Mouse (Mus musculus): ENCODE measurements around the gene AI661453.
A peak's percentile ranks its signal among the peaks of the same experiment; 100 is the strongest.
"Not testable (repeated sequence)": the region's sequence is repeated elsewhere in the genome, so short reads cannot be mapped to it uniquely, and the experiment has no call there.

The AI661453 gene

DNA sequence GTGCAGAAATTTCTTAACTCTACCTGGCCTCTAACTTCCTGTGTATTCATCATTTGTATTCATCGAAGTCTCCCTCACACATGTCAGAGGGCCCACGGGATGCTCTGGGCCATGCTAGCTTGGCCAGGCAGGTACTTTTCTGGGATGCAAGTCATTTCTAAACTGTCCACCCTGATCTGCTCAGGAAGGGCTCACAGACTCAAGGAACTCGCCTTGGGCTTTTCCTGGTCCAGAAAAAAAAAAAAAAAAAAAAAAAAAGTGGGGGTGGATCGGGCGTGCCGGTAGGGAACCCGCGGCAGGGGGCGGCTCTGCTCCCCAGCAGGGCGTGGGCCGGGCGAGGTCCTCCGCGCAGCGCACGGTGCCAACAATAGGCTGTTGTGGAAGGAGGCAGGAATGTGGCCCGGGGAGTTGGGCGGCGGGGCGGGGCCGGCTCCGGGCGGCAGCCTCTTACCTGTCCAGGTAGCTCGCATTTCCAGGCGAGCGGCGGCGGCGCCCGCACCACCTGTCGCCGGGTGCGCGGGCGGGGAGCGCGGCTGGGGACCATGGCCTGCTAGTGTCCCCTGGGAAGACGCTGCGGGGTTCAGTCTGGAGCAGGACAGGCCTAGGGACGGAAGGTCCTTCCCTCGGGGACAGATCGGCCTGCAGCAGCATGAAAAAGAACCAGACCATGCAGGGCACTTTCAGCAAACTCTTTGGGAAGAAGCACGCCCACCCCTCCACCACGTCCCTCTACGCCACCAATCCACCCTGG, at the start of gene AI661453:
Gene AI661453 (plus strand): TSS at position 460 of the 751 bp plus-strand sequence.
- DNase-seq = peak in 1 of 2 experiments; percentile 18

GRCm38 (mm10) chr17:47386649-47387048, 49.8 kb upstream of the AI661453 start:
- DNase-seq = peak; percentile 70 to 80

DNA sequence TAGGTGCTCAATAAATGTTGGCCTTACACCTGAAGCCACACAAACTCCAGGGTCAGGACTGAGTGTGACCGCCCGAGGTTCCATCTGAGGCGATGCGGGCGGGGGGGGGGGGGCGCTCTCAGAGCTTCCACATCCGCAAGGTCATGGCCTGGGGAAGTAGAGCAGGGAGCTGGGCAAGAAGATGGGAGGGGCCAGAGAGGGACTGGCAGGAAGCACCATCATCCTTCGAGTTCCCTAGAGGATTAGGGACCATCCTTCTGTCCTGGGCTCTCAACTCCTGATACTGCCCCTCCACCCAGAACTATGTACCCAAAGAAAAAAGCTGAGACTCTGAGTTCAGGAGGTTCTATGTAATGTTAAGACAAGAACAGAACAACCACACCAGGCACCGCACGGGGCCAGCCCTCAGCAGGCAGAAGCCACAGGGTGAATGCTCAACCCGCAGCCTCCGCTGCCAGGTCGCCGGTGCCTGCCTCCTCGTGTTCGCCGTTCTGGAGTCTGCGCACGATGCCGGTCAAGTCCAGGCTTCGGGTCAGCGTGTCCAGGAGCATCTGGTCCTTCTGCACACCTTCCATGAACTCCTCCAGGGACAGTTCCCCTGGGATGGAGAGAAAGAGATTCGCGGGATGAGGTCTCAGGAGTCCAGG, 42.1 kb upstream of the AI661453 start:
- DNase-seq = no peak

GRCm38 (mm10) chr17:47395376-47395913, 41.0 kb upstream of the AI661453 start:
- peak; percentile 52 to 57 for DNase-seq

GRCm38 (mm10) chr17:47399091-47399490, 37.3 kb upstream of the AI661453 start:
- no peak for DNase-seq

DNA sequence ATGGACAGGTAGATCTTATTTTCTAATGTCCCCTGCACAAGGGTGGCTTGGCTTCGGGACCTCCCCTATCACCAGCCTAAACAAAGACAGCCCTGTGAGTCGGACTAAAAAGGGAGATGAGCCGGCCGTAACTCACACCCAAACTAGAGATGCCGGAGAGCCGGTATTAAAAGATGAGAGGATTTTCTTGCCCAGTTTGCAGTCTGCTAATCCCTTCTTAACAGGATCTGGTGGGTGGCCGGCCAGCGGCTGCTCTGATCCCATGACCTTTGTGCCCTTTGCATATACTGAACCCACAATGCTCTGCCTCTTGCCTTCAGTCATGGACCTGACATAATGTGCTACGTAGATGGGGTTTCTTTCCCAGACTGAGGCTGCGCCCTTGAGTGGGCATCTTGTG, 36.0 kb upstream of the AI661453 start, which contains the start of gene Guca1a:
Gene Guca1a (minus strand): TSS at position 134 of the 400 bp plus-strand sequence.
- no peak for DNase-seq

- no peak for DNase-seq
Measured at GRCm38 (mm10) chr17:47407717-47408557, 28.5 kb upstream of the AI661453 start.

- DNase-seq = peak; percentile 80 to 87
Measured at GRCm38 (mm10) chr17:47408558-47408898, 27.9 kb upstream of the AI661453 start.

DNA sequence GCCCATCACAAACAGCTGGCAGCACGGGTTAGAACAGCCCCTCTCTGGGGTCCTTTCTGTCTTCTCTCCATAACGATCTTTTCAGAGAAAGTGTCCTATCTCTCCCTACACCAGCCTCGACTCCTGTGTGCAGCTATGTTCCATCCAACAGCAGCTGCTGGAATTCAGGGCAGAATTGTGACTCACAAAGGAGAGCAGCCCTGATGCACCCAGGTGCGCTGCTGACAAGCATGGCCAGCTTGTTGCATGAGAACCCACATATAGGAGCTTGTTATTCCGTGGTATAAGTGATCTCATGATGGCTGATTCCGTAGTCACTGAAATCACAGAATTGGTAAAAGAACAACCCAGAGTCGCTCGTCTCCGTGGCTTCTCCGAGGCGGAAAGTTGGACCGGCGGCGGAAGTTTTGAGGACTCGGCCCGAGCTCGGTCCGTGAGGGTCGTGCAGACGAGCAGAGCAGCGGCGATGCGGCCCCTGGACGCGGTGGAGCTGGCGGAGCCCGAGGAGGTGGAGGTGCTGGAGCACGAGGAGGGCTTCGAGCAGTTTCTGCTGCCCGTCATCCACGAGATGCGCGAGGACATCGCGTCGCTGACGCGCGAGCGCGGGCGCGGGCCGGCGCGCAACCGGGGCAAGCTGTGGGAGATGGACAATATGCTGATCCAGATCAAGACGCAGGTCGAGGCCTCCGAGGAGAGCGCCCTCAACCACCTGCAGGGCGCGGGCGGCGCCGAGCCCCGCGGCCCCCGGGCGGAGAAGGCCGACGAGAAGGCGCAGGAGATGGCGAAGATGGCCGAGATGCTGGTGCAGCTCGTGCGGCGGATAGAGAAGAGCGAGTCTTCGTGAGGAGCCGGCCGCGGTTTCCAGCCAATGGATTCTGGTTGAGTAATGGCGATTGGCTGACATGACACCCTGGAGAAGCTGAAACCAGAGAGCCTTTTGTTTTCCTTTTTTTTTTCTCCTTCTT, 26.2 kb upstream of the AI661453 start:
- peak; percentile 44 to 47 for DNase-seq

GRCm38 (mm10) chr17:47420195-47420594, 16.2 kb upstream of the AI661453 start:
- no peak for DNase-seq

DNA sequence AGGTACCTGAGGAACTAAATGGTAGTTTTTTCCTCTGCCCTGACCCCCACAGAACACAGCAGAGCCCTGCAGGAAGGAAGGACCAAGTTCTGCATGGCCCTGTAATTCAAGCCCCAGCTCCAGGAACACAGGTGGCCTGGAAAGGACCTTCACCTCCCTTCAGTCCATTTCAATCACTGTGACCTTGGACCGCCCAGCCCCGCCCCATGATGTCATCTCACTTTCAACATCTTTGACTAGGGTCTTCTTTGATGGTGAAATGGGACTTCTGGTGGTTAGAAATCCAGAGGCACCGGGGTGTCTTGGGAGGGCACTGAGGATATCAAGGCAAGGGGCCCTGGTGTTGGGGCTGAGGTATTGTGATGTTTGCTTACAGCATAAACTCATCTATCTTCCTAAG, 14.8 kb upstream of the AI661453 start:
- no peak for DNase-seq

DNA sequence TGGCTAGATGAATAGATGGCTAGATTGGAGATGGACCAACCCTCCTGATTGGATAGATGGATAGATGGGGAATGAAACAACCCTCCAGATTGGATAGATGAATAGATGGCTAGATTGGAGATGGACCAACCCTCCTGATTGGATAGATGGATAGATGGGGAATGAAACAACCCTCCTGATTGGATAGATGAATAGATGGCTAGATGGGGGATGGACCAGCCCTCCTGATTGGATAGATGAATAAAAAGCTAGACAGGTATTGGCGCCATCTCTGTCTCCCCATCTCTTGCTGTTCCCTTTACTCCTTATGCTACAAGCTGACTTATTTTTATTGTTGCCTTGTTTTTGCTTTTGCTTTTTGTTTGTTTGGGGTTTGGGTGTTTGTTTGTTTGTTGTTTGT, 13.8 kb upstream of the AI661453 start:
- DNase-seq = not testable (repeated sequence)

DNA sequence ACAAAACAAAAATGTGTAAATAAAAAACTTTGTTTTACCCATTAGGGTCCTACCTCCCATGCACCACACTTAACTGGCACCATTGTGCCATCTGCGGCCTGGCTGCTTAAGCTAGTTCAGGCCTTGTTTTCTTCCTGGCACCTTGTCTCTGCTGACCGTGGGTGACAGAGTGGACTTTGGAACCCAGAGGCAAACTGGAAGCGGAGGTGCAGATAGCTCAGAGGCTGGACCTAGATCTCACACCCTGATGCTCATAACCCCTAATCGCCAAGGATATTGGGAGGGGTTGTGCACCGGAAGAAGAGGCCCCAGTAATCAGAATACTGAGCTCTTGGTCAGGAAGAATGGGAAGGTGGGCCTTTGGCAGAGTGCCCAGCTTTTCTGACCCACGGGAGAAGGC, 12.2 kb upstream of the AI661453 start:
- DNase-seq = no peak

- DNase-seq = no peak
Measured at GRCm38 (mm10) chr17:47427316-47427715, 9.1 kb upstream of the AI661453 start.

- no peak for DNase-seq
Measured at GRCm38 (mm10) chr17:47428831-47429304, 7.5 kb upstream of the AI661453 start.

DNA sequence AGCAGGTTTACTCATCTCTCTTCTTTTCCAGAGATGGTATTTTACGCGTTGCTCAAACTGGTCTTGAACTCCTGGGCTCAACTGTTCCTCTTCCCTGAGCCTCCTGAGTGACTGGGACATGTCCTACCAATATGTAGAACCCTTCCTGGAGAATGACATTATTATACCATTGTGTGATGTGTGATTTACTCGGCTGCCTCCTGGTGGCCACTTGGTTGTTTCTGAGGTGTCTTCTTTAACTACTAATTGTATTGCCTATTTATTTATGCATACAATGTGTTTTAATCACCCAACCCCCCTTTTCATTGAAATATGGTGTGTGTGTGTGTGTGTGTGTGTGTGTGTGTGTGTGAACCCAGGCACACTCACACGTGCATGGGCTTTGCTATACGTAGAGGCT, 5.6 kb upstream of the AI661453 start:
- DNase-seq = peak in 1 of 2 experiments; percentile 21

GRCm38 (mm10) chr17:47436907-47437547, 612 bp downstream of the AI661453 start, which contains the start of gene 1700001C19Rik:
1700001C19Rik (minus strand) TSS chr17:47437376.
- no peak for DNase-seq

DNA sequence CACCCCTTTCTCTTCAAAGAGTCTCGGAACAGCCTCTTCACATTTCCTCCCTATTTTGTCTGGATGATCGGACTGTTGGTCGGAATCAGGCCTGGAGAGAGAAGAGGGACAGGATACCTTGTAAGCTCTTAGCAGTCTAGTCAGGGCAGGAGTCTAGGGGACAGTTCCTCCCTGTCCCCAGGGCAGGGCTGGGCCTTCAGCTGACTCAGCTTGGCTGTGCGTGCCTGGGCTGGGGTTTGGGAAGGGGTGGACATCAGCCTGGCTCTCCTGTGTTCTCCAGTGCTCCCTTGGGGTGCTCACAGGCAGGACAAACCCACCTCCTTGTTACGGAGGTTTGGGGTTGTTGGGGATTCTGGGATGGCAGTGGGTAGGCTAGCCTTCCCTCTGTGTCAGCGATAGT, 2.2 kb downstream of the AI661453 start:
- DNase-seq = no peak

DNA sequence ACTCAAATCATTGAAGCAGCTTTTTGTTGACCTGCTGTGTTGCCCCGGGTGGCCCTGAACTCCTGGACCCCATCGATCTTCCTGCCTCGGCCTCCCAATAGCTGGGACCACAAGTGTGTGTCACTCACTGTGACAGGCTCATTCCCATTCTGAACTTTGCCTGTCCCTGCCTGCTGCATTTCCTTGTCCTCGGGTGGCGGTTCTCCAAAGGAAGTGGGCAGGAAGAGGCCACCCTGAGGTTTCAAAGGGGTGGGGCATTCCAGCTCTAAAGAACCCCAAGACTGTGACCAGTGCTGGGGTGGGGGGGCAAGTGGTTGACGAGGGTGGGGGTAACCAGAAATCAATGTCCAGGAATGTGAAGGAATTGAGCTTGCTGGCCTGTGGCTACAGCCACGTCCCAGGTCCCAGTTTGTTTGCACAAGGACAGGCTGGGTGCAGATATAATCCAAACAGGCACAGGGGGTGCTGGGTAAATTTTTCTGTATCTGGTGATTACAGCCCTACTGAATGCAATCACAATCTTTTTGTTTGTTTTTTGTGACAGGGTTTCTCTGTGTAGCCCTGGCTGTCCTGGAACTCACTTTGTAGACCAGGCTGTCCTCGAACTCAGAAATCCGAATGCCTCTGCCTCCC, 3.1 kb downstream of the AI661453 start:
- no peak for DNase-seq

- DNase-seq = peak; percentile 28 to 47
Measured at GRCm38 (mm10) chr17:47440359-47440890, 4.0 kb downstream of the AI661453 start.
